Mouse (Mus musculus): ENCODE results near the gene Ccdc40. TPM values are rescaled to one million over a fixed set of nuclear protein-coding genes. Genes with fewer than 3 reads are reported as not detected.

Gene Ccdc40
- polyA plus RNA-seq, 1 experiment from 2014 or later, result 1.8 TPM

DNA sequence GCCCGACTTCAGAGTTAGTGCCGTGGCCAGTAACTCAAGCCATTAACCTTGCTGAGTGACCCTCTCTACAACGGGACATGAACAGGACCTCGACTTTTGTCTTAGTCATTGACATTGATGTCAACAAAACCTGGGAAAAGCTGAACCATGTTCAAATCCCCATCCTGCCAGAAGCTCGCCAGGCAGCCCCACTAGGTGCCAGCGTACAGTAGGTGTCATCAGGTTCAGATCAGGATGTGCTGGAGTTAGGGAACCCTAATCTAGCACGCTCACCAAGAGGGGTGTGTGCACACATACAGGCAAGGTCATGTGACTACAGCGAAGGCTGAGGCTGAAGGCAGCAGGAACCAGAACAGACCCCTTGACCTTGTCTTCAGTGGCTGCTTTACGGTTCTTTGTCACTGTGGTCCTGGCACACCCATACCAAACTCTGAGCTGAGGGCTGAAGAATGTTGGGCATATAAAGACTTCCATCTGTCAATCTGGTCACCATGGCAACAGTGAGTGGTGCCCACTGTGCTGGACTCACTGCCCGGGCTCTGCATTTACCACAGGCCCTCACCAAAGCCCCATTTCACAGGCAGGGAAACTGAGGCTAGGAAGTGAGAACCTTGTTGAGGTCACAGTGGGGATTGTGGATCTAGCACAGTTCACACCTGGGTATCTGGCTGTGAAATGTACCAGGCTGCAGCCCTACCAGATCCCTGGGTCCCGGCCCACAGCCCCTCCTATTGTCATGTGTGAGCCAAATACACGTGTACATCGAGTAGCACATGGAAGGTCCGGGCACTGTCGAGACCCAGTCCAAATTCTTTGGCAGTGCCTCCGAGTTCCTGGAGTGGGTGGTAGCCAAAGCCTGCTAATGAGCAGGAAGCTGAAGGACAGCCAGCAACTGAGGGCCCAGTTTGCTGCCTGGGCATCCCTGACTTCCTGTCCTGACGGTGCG is 30.5 kb upstream of the Ccdc40 start:
- WGBS, result 81% methylated on average over 18 of the region's 18 CpGs
- no peak for ATAC-seq (ENCODE audit: insufficient number of reproducible peaks, insufficient read depth, low FRiP score, low read depth)
- H3K27me3 ChIP-seq (ENCODE audit: control insufficient read depth, insufficient read depth, low read length), result no peaks in the 10 kb centered on the region
- H3K4me1 ChIP-seq (ENCODE audit: control insufficient read depth in 2 of 2, insufficient read depth in 2 of 2, low read length in 2 of 2), result no peaks in the 10 kb centered on the region
- H3K9me3 ChIP-seq (ENCODE audit: control insufficient read depth, low read length), result no peaks in the 10 kb centered on the region
- H3K36me3 ChIP-seq (ENCODE audit: control insufficient read depth, insufficient read depth, low read length), result peaks cover 11% of the 10 kb centered on the region; the same call in 1 of the 2 replicates
- H3K27ac ChIP-seq (replicated peaks in 1 of 2; ENCODE audit: control insufficient read depth in 1 of 2, insufficient read depth in 1 of 2, low read depth in 2 of 2, low read length in 2 of 2), result no peak overlapping the region
- H3K4me3 ChIP-seq (ENCODE audit: control insufficient read depth in 1 of 2, insufficient read depth in 1 of 2, low read depth in 1 of 2, low read length in 2 of 2), result no peak overlapping the region
- H3K4me2 ChIP-seq (ENCODE audit: low read length), result no peak overlapping the region
- H3K9ac ChIP-seq (ENCODE audit: low read length), result no peak overlapping the region

DNA sequence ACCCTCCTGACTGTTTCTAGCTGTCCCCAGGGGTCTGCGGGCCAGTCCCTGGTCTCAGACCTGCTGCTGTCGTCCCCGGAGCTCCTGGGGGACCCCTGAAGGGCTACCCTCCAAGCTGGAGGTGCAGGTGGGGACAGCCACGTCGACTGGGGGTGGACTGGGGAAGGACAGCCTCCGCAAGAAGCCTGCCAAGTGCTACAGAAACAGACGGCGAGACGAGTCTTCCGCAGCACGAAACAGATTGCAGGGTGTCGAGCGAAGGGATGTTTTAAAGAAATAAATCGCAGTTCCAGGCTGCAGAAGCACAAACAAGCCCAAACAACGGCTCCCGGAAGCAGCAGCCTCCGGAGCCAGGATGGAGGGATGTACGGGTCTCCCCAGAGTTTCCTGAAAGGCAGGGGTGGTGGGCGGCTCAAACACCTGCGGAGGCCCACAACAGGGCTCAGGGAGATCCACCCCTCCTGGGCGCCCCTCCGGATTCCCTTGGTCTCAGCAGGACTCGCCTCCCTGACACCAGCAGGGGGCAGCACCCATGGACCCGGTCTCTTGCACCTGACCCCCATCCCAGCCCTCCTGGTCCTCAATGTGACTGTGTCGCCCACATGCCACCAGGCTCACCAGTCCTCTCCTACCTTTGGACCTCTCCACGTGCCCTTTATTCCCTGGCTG is 29.7 kb upstream of the Ccdc40 start:
- Histone ChIP-seq H3K4me2 (ENCODE audit: low read length) (no peak overlapping the region), H3K4me3 (ENCODE audit: control insufficient read depth in 1 of 2, insufficient read depth in 1 of 2, low read depth in 1 of 2, low read length in 2 of 2) (no peak overlapping the region), H3K4me1 (ENCODE audit: control insufficient read depth in 2 of 2, insufficient read depth in 2 of 2, low read length in 2 of 2) (no peaks in the 10 kb centered on the region), H3K27ac (replicated peaks in 1 of 2; ENCODE audit: control insufficient read depth in 1 of 2, insufficient read depth in 1 of 2, low read depth in 2 of 2, low read length in 2 of 2) (no peak overlapping the region), H3K36me3 (ENCODE audit: control insufficient read depth, insufficient read depth, low read length) (peaks cover 11% of the 10 kb centered on the region; the same call in 1 of the 2 replicates), H3K9me3 (ENCODE audit: control insufficient read depth, low read length) (no peaks in the 10 kb centered on the region), H3K9ac (ENCODE audit: low read length) (no peak overlapping the region), H3K27me3 (ENCODE audit: control insufficient read depth, insufficient read depth, low read length) (no peaks in the 10 kb centered on the region)
- ATAC-seq (ENCODE audit: insufficient number of reproducible peaks, insufficient read depth, low FRiP score, low read depth), result no peak
- WGBS, result 60% methylated on average over 26 of the region's 26 CpGs

DNA sequence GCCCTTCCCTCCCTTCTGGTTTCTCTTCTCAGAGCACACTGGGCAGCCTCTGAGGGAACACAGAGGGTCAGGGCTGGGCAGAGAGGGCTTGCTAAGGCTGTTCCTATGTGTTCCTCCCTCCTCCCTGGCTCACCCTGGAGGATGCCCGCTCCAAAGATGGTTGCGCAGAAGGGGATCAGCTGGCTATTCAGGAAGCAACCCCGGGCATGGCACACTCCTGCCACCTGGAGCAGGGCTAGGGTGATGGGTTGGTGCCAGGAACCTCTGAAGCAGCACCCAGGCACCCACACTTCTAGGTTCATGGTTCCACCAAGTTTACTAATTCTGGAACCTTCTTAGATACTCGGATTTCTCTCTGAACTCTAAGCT is 29.2 kb upstream of the Ccdc40 start:
- no peak for ATAC-seq (ENCODE audit: insufficient number of reproducible peaks, insufficient read depth, low FRiP score, low read depth)
- no peaks in the 10 kb centered on the region for H3K9me3 ChIP-seq (ENCODE audit: control insufficient read depth, low read length)
- no peaks in the 10 kb centered on the region for H3K27me3 ChIP-seq (ENCODE audit: control insufficient read depth, insufficient read depth, low read length)
- H3K4me2 ChIP-seq (ENCODE audit: low read length), result no peak overlapping the region
- H3K27ac ChIP-seq (replicated peaks in 1 of 2; ENCODE audit: control insufficient read depth in 1 of 2, insufficient read depth in 1 of 2, low read depth in 2 of 2, low read length in 2 of 2), result no peak overlapping the region
- no peak overlapping the region for H3K4me3 ChIP-seq (ENCODE audit: control insufficient read depth in 1 of 2, insufficient read depth in 1 of 2, low read depth in 1 of 2, low read length in 2 of 2)
- H3K36me3 ChIP-seq (ENCODE audit: control insufficient read depth, insufficient read depth, low read length), result peaks cover 11% of the 10 kb centered on the region; the same call in 1 of the 2 replicates
- H3K9ac ChIP-seq (ENCODE audit: low read length), result no peak overlapping the region
- no peaks in the 10 kb centered on the region for H3K4me1 ChIP-seq (ENCODE audit: control insufficient read depth in 2 of 2, insufficient read depth in 2 of 2, low read length in 2 of 2)
- WGBS, result 86% methylated on average over 4 of the region's 4 CpGs

DNA sequence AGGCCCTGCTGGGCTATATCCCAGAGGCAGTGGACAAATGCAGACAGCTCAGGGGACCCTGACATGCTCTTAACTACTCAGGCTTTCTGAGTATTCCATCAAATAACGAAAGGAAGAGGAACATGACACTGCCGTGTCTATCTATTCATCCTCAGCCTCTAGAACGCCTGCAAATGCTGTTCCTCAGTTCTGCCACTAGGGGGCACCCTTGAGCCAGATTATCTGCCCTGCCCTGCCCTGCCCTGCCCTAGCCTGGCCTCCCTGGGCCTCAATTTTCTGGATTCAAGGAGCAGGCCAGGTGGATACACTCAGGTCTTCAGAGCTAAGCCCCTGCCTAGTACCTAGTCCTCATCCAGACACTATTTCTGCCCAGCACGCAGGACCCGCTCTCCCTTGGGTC is 24.9 kb upstream of the Ccdc40 start:
- ATAC-seq (ENCODE audit: insufficient number of reproducible peaks, insufficient read depth, low FRiP score, low read depth), result no peak
- 43% methylated on average over 5 of the region's 5 CpGs for WGBS

DNA sequence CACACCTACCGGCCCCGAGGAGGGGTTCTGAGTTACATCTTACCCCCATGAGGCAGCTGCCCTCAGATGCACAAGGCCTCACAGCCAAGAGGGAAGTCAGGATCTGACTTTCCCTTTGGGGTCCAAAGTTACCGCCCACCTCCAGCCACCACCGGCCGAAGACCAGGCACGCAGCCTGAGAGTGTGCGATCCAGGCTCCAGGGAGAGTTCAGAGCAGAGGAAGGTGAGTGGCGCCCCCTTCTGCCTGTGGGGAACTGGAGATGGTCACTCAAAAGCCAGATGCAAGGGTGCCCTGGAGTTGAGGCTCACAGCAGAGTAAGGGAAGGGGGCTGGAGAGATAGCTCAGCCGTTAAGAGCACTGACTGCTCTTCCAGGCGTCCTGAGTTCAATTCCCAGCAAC is 22.6 kb upstream of the Ccdc40 start:
- H3K36me3 ChIP-seq (ENCODE audit: control insufficient read depth, insufficient read depth, low read length), result peaks cover 31% of the 10 kb centered on the region
- ATAC-seq (ENCODE audit: insufficient number of reproducible peaks, insufficient read depth, low FRiP score, low read depth), result no peak
- H3K27me3 ChIP-seq (ENCODE audit: control insufficient read depth, insufficient read depth, low read length), result no peaks in the 10 kb centered on the region
- H3K4me1 ChIP-seq (ENCODE audit: control insufficient read depth in 2 of 2, insufficient read depth in 2 of 2, low read length in 2 of 2), result peaks cover 12 to 13% of the 10 kb centered on the region in 2 experiments
- H3K9ac ChIP-seq (ENCODE audit: low read length), result no peak overlapping the region
- WGBS, result 84% methylated on average over 10 of the region's 10 CpGs
- no peaks in the 10 kb centered on the region for H3K9me3 ChIP-seq (ENCODE audit: control insufficient read depth, low read length)
- no peak overlapping the region for H3K27ac ChIP-seq (replicated peaks in 1 of 2; ENCODE audit: control insufficient read depth in 1 of 2, insufficient read depth in 1 of 2, low read depth in 2 of 2, low read length in 2 of 2)
- H3K4me3 ChIP-seq (ENCODE audit: control insufficient read depth in 1 of 2, insufficient read depth in 1 of 2, low read depth in 1 of 2, low read length in 2 of 2), result no peak overlapping the region
- no peak overlapping the region for H3K4me2 ChIP-seq (ENCODE audit: low read length)

More for the DNA sequence above, 24.9 kb upstream of the Ccdc40 start:
- H3K27me3 ChIP-seq (ENCODE audit: control insufficient read depth, insufficient read depth, low read length), result no peaks in the 10 kb centered on the region
- H3K36me3 ChIP-seq (ENCODE audit: control insufficient read depth, insufficient read depth, low read length), result peaks cover 22% of the 10 kb centered on the region
- H3K4me2 ChIP-seq (ENCODE audit: low read length), result no peak overlapping the region
- H3K27ac ChIP-seq (replicated peaks in 1 of 2; ENCODE audit: control insufficient read depth in 1 of 2, insufficient read depth in 1 of 2, low read depth in 2 of 2, low read length in 2 of 2), result no peak overlapping the region
- H3K4me3 ChIP-seq (ENCODE audit: control insufficient read depth in 1 of 2, insufficient read depth in 1 of 2, low read depth in 1 of 2, low read length in 2 of 2), result no peak overlapping the region
- H3K4me1 ChIP-seq (ENCODE audit: control insufficient read depth in 2 of 2, insufficient read depth in 2 of 2, low read length in 2 of 2), result no peaks in the 10 kb centered on the region
- no peak overlapping the region for H3K9ac ChIP-seq (ENCODE audit: low read length)
- no peaks in the 10 kb centered on the region for H3K9me3 ChIP-seq (ENCODE audit: control insufficient read depth, low read length)

DNA sequence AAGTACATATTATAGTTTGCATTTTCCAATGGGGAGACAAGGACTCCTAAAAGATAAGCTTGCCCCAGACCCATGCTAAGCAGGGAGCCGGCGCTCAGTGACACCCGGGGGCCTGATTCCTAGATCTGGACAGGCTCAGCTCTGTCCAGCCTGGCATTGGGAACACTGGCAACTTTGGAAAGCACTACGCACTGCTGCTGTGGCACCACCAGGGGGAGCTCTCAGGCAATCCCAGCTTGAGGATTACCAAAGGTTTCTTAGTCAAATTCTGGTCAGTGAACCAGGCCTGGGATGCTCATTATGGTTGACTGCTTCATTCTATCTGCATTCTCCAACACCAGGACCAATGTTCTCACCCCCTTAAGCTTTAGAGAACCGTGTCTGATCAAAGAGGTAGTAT is 21.8 kb upstream of the Ccdc40 start:
- Histone ChIP-seq H3K4me2 (ENCODE audit: low read length) (no peak overlapping the region), H3K4me3 (ENCODE audit: control insufficient read depth in 1 of 2, insufficient read depth in 1 of 2, low read depth in 1 of 2, low read length in 2 of 2) (no peak overlapping the region), H3K9me3 (ENCODE audit: control insufficient read depth, low read length) (no peaks in the 10 kb centered on the region), H3K9ac (ENCODE audit: low read length) (no peak overlapping the region), H3K4me1 (ENCODE audit: control insufficient read depth in 2 of 2, insufficient read depth in 2 of 2, low read length in 2 of 2) (peaks cover 13 to 14% of the 10 kb centered on the region in 2 experiments), H3K27ac (replicated peaks in 1 of 2; ENCODE audit: control insufficient read depth in 1 of 2, insufficient read depth in 1 of 2, low read depth in 2 of 2, low read length in 2 of 2) (no peak overlapping the region), H3K36me3 (ENCODE audit: control insufficient read depth, insufficient read depth, low read length) (peaks cover 31% of the 10 kb centered on the region), H3K27me3 (ENCODE audit: control insufficient read depth, insufficient read depth, low read length) (no peaks in the 10 kb centered on the region)
- whole genome bisulfite sequencing, result 18% methylated on average over 5 of the region's 5 CpGs
- ATAC-seq (ENCODE audit: insufficient number of reproducible peaks, insufficient read depth, low FRiP score, low read depth), result no peak

DNA sequence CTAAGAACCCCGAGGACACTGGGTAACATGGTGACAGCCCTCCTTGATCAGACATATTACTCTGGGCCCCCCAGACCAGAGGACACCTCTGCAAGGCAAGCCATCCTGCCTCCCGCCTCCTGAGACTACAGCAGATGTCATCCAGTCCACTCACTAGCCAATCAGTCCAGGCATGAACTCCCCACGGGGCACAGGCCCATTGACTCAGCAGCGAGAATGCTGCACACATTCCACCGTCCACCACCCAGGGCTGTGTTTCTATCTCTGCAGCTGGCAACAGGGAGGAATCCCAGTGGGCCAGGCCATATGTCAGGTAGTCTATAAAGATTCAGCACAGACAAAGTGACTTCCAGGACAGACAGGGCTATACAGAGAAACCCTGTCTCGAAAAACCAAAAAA is 20.4 kb upstream of the Ccdc40 start:
- no peak overlapping the region for H3K4me3 ChIP-seq (ENCODE audit: control insufficient read depth in 1 of 2, insufficient read depth in 1 of 2, low read depth in 1 of 2, low read length in 2 of 2)
- WGBS, result 64% methylated on average over 6 of the region's 6 CpGs
- no peak for ATAC-seq (ENCODE audit: insufficient number of reproducible peaks, insufficient read depth, low FRiP score, low read depth)
- H3K36me3 ChIP-seq (ENCODE audit: control insufficient read depth, insufficient read depth, low read length), result peaks cover 23% of the 10 kb centered on the region
- H3K4me1 ChIP-seq (ENCODE audit: control insufficient read depth in 2 of 2, insufficient read depth in 2 of 2, low read length in 2 of 2), result peaks cover 15 to 18% of the 10 kb centered on the region in 2 experiments
- H3K9ac ChIP-seq (ENCODE audit: low read length), result no peak overlapping the region
- no peaks in the 10 kb centered on the region for H3K9me3 ChIP-seq (ENCODE audit: control insufficient read depth, low read length)
- H3K27ac ChIP-seq (replicated peaks in 1 of 2; ENCODE audit: control insufficient read depth in 1 of 2, insufficient read depth in 1 of 2, low read depth in 2 of 2, low read length in 2 of 2), result no peak overlapping the region
- H3K27me3 ChIP-seq (ENCODE audit: control insufficient read depth, insufficient read depth, low read length), result no peaks in the 10 kb centered on the region
- H3K4me2 ChIP-seq (ENCODE audit: low read length), result no peak overlapping the region
